Mouse (Mus musculus) macrophage (primary cell): Measurements from ENCODE around the gene Coro1b. TPM values are rescaled to one million over a fixed set of nuclear protein-coding genes. Genes with fewer than 3 reads are reported as not detected.

Experiments
- polyA plus RNA-seq: library from polyadenylated mRNA; stranded (reverse); fragments of 250-400 nt; gene quantifications from 3 replicates; pipeline ENCODE4 v1.2.4, GENCODE M21; 2018; ENCODE audit warnings: inconsistent platforms

The Coro1b gene
- polyA plus RNA-seq, 1 experiment from 2014 or later = 357 TPM

Other genes with a start within 250 kb of the Coro1b start
- gene Tcirg1, start 241.5 kb upstream of the Coro1b start, polyA plus RNA-seq = 359 to 665 TPM (median 410 TPM) in 3 replicates
- 65.9 to 103 TPM (median 95.7 TPM) in 3 replicates for gene Ndufs8, start 235.8 kb upstream of the Coro1b start, polyA plus RNA-seq
- 57.7 to 77.8 TPM (median 67.9 TPM) in 3 replicates for gene Aldh3b1, start 218.8 kb upstream of the Coro1b start, polyA plus RNA-seq
- gene Unc93b1, start 213.4 kb upstream of the Coro1b start, polyA plus RNA-seq = 421 to 814 TPM (median 651 TPM) in 3 replicates
- not detected in 3 replicates for gene Aldh3b3, start 190.0 kb upstream of the Coro1b start, polyA plus RNA-seq
- not detected in 3 replicates for gene Aldh3b2, start 176.3 kb upstream of the Coro1b start, polyA plus RNA-seq
- gene Acy3, start 162.0 kb upstream of the Coro1b start, polyA plus RNA-seq = 0.47 to 0.60 TPM (median 0.47 TPM) in 3 replicates
- not detected in 3 replicates for gene Tbx10, start 155.9 kb upstream of the Coro1b start, polyA plus RNA-seq
- 6.9 to 10.7 TPM (median 7.0 TPM) in 3 replicates for gene Nudt8, start 148.0 kb upstream of the Coro1b start, polyA plus RNA-seq
- 0.07 to 0.19 TPM (median 0.13 TPM) in 3 replicates for gene Gm49405, start 148.0 kb upstream of the Coro1b start, polyA plus RNA-seq
- 0.20 to 0.33 TPM in 2 of 3 replicates, not detected in the other for gene Doc2g, start 145.3 kb upstream of the Coro1b start, polyA plus RNA-seq
- gene Ndufv1, start 135.8 kb upstream of the Coro1b start, polyA plus RNA-seq = 35.8 to 43.3 TPM (median 39.0 TPM) in 3 replicates
- 6.2 to 20.1 TPM (median 8.6 TPM) in 3 replicates for gene Gstp1, start 110.6 kb upstream of the Coro1b start, polyA plus RNA-seq
- not detected in 3 replicates for gene Gstp2, start 102.6 kb upstream of the Coro1b start, polyA plus RNA-seq
- not detected in 3 replicates for gene Gstp3, start 89.0 kb upstream of the Coro1b start, polyA plus RNA-seq
- not detected in 3 replicates for gene Cabp2, start 67.0 kb upstream of the Coro1b start, polyA plus RNA-seq
- 16.7 to 37.3 TPM (median 23.1 TPM) in 3 replicates for gene Cdk2ap2, start 51.4 kb upstream of the Coro1b start, polyA plus RNA-seq
- 12.8 to 30.4 TPM (median 14.2 TPM) in 3 replicates for gene Pitpnm1, start 48.6 kb upstream of the Coro1b start, polyA plus RNA-seq
- 80.9 to 169 TPM (median 84.6 TPM) in 3 replicates for gene Aip, start 22.8 kb upstream of the Coro1b start, polyA plus RNA-seq
- gene Gpr152, start 8.8 kb upstream of the Coro1b start, polyA plus RNA-seq = not detected in 3 replicates
- gene Cabp4, start 4.6 kb upstream of the Coro1b start, polyA plus RNA-seq = not detected in 3 replicates
- 0.28 to 0.53 TPM (median 0.41 TPM) in 3 replicates for gene Ptprcap, start 5.0 kb downstream of the Coro1b start, polyA plus RNA-seq
- gene Rps6kb2, start 14.7 kb downstream of the Coro1b start, polyA plus RNA-seq = 13.6 to 29.6 TPM (median 18.4 TPM) in 3 replicates
- 0.62 to 1.00 TPM (median 0.77 TPM) in 3 replicates for gene Carns1, start 26.9 kb downstream of the Coro1b start, polyA plus RNA-seq
- gene Tbc1d10c, start 42.7 kb downstream of the Coro1b start, polyA plus RNA-seq = 0.25 to 0.60 TPM (median 0.41 TPM) in 3 replicates
- gene Ppp1ca, start 43.4 kb downstream of the Coro1b start, polyA plus RNA-seq = 375 to 413 TPM (median 395 TPM) in 3 replicates
- gene Rad9a, start 53.0 kb downstream of the Coro1b start, polyA plus RNA-seq = 16.0 to 22.9 TPM (median 16.7 TPM) in 3 replicates
- 0.10 to 0.21 TPM (median 0.17 TPM) in 3 replicates for gene Clcf1, start 65.6 kb downstream of the Coro1b start, polyA plus RNA-seq
- not detected in 3 replicates for gene AC109138.7, start 65.7 kb downstream of the Coro1b start, polyA plus RNA-seq
- 33.8 to 76.3 TPM (median 47.8 TPM) in 3 replicates for gene Pold4, start 83.3 kb downstream of the Coro1b start, polyA plus RNA-seq
- gene Ssh3, start 120.6 kb downstream of the Coro1b start, polyA plus RNA-seq = 32.6 to 83.1 TPM (median 36.6 TPM) in 3 replicates
- 3.2 to 8.1 TPM (median 5.6 TPM) in 3 replicates for gene Ankrd13d, start 134.5 kb downstream of the Coro1b start, polyA plus RNA-seq
- gene Grk2, start 157.6 kb downstream of the Coro1b start, polyA plus RNA-seq = 131 to 143 TPM (median 139 TPM) in 3 replicates
- gene Kdm2a, start 249.7 kb downstream of the Coro1b start, polyA plus RNA-seq = 30.1 to 62.8 TPM (median 39.7 TPM) in 3 replicates